Mouse (Mus musculus) heart, embryonic 14.5 days (tissue): ENCODE measurements around the gene Tmem87a. TPM values are rescaled to one million over a fixed set of nuclear protein-coding genes. Genes with fewer than 3 reads are reported as not detected.

Source experiments
- ATAC-seq: fragments of 200-750 bp; cut with Nextera tagmentation; 2 replicates; pipeline ENCODE4 v1.8.0; 2017; ENCODE audit warnings: low read depth, moderate TSS enrichment; ENCODE audit not compliant: insufficient number of reproducible peaks, insufficient read depth, low FRiP score
- H3K27ac ChIP-seq, 2 experiments: fragments of 200-500 bp in 1 of 2; fragments of 300-500 bp in 1 of 2; sonication (generic) in 1 of 2; replicated peaks in 1 of 2; 2 replicates each; pipeline ENCODE4 v1.5.1; 2012 to 2014; ENCODE audit warnings: low read depth in 2 of 2, low read length in 2 of 2, control low read depth in 1 of 2, mild to moderate bottlenecking in 1 of 2, mixed read lengths in 1 of 2; ENCODE audit not compliant: control insufficient read depth in 1 of 2, insufficient read depth in 1 of 2
- H3K27me3 ChIP-seq: fragments of 300-500 bp; sonication (generic); 2 replicates; pipeline ENCODE4 v1.6.1; 2014; ENCODE audit warnings: mild to moderate bottlenecking, low read length, control low read depth; ENCODE audit not compliant: control insufficient read depth, insufficient read depth
- H3K36me3 ChIP-seq: fragments of 300-500 bp; sonication (generic); 2 replicates; pipeline ENCODE4 v1.6.1; 2014; ENCODE audit warnings: mild to moderate bottlenecking, control low read depth, low read length, mixed read lengths; ENCODE audit not compliant: control insufficient read depth, insufficient read depth
- H3K4me1 ChIP-seq, 2 experiments: fragments of 200-500 bp in 1 of 2; fragments of 300-500 bp in 1 of 2; sonication (generic) in 1 of 2; 2 replicates each; pipeline ENCODE4 v1.6.1; 2012 to 2014; ENCODE audit warnings: low read length in 2 of 2, control low read depth in 1 of 2, mixed read lengths in 1 of 2; ENCODE audit not compliant: control insufficient read depth in 2 of 2, insufficient read depth in 2 of 2
- H3K4me2 ChIP-seq: fragments of 300-500 bp; sonication (generic); 2 replicates; pipeline ENCODE4 v1.6.1; 2014; ENCODE audit warnings: mild to moderate bottlenecking, low read length
- H3K4me3 ChIP-seq, 2 experiments: fragments of 200-500 bp in 1 of 2; fragments of 300-500 bp in 1 of 2; sonication (generic) in 1 of 2; 2 replicates each; pipeline ENCODE4 v1.5.1; 2012 to 2014; ENCODE audit warnings: low read length in 2 of 2, mild to moderate bottlenecking in 2 of 2, control low read depth in 1 of 2, low read depth in 1 of 2, moderate library complexity in 1 of 2; ENCODE audit not compliant: control insufficient read depth in 1 of 2, insufficient read depth in 1 of 2
- H3K9ac ChIP-seq: fragments of 300-500 bp; sonication (generic); 2 replicates; pipeline ENCODE4 v1.6.1; 2014; ENCODE audit warnings: mild to moderate bottlenecking, low read length
- H3K9me3 ChIP-seq: fragments of 300-500 bp; sonication (generic); 2 replicates; pipeline ENCODE4 v1.6.1; 2016; ENCODE audit warnings: low read length, control low read depth; ENCODE audit not compliant: control insufficient read depth
- WGBS: fragments of 180-500 bp; shearing (Covaris S2); extraction: QIAGEN DNeasy Blood & Tissue Kit; methylation state at CpG from one replicate; pipeline ENCODE4 v1.1.7; 2014; 5-methylcytosine and 5-hydroxymethylcytosine counted together
- polyA plus RNA-seq: library from polyadenylated mRNA; unstranded; fragments of >200 nt; fragmentation: Nextera tagmentation; extraction: Ambion mirVana; gene quantifications from 2 replicates; pipeline ENCODE4 v1.2.1, GENCODE M21; 2014

The Tmem87a gene
- polyA plus RNA-seq, 1 experiment from 2014 or later, result 9.9 TPM

- no peaks in the 10 kb centered on the region for H3K27me3 ChIP-seq
- no peak overlapping the region for H3K4me3 ChIP-seq
- H3K4me2 ChIP-seq, result no peak overlapping the region
- peaks cover 92% of the 10 kb centered on the region for H3K36me3 ChIP-seq
- ATAC-seq, result no peak
- no peaks in the 10 kb centered on the region for H3K9me3 ChIP-seq
- no peak overlapping the region for H3K9ac ChIP-seq
- no peaks in the 10 kb centered on the region for H3K4me1 ChIP-seq
- H3K27ac ChIP-seq, result no peak overlapping the region
Measured at GRCm38 (mm10) chr2:120392406-120392805, 11.5 kb downstream of the Tmem87a start.

- H3K9ac ChIP-seq, result no peak overlapping the region
- H3K4me2 ChIP-seq, result no peak overlapping the region
- H3K27ac ChIP-seq, result no peak overlapping the region
- H3K27me3 ChIP-seq, result no peaks in the 10 kb centered on the region
- H3K4me3 ChIP-seq, result no peak overlapping the region
- no peaks in the 10 kb centered on the region for H3K9me3 ChIP-seq
- no peak for ATAC-seq
- H3K36me3 ChIP-seq, result peaks cover 86% of the 10 kb centered on the region
- H3K4me1 ChIP-seq, result no peaks in the 10 kb centered on the region
- 74% methylated on average over 1 of the region's 1 CpGs for WGBS
Measured at GRCm38 (mm10) chr2:120390934-120391333, 13.0 kb downstream of the Tmem87a start.

- Histone ChIP-seq H3K9ac (no peak overlapping the region), H3K4me3 (no peak overlapping the region), H3K27me3 (no peaks in the 10 kb centered on the region), H3K36me3 (peaks cover 87% of the 10 kb centered on the region), H3K4me1 (no peaks in the 10 kb centered on the region), H3K27ac (no peak overlapping the region), H3K4me2 (no peak overlapping the region), H3K9me3 (no peaks in the 10 kb centered on the region)
- WGBS, result 67% methylated on average over 3 of the region's 3 CpGs
- no peak for ATAC-seq
Measured at GRCm38 (mm10) chr2:120389376-120389775, 14.5 kb downstream of the Tmem87a start.

GRCm38 (mm10) chr2:120387291-120387690 is 16.6 kb downstream of the Tmem87a start:
- no peak overlapping the region for H3K27ac ChIP-seq
- H3K4me2 ChIP-seq, result no peak overlapping the region
- H3K4me1 ChIP-seq, result no peaks in the 10 kb centered on the region
- H3K9ac ChIP-seq, result no peak overlapping the region
- no peak for ATAC-seq
- no peak overlapping the region for H3K4me3 ChIP-seq
- no peaks in the 10 kb centered on the region for H3K9me3 ChIP-seq
- H3K27me3 ChIP-seq, result no peaks in the 10 kb centered on the region
- 79% methylated on average over 1 of the region's 1 CpGs for WGBS
- peaks cover 87% of the 10 kb centered on the region for H3K36me3 ChIP-seq

GRCm38 (mm10) chr2:120386264-120386663 is 17.6 kb downstream of the Tmem87a start:
- peaks cover 91% of the 10 kb centered on the region for H3K36me3 ChIP-seq
- H3K27ac ChIP-seq, result no peak overlapping the region

GRCm38 (mm10) chr2:120373858-120374257 is 30.1 kb downstream of the Tmem87a start:
- Histone ChIP-seq H3K4me3 (no peak overlapping the region), H3K9ac (no peak overlapping the region), H3K4me2 (no peak overlapping the region), H3K36me3 (peaks cover 90% of the 10 kb centered on the region), H3K27ac (no peak overlapping the region), H3K9me3 (no peaks in the 10 kb centered on the region), H3K27me3 (no peaks in the 10 kb centered on the region), H3K4me1 (no peaks in the 10 kb centered on the region)
- 91% methylated on average over 4 of the region's 4 CpGs for WGBS
- ATAC-seq, result no peak

More at GRCm38 (mm10) chr2:120386264-120386663, 17.6 kb downstream of the Tmem87a start:
- whole genome bisulfite sequencing, result 88% methylated on average over 1 of the region's 1 CpGs
- no peaks in the 10 kb centered on the region for H3K9me3 ChIP-seq
- no peaks in the 10 kb centered on the region for H3K4me1 ChIP-seq
- no peak overlapping the region for H3K4me2 ChIP-seq
- H3K4me3 ChIP-seq, result no peak overlapping the region
- ATAC-seq, result no peak
- H3K27me3 ChIP-seq, result no peaks in the 10 kb centered on the region
- no peak overlapping the region for H3K9ac ChIP-seq

- no peak overlapping the region for H3K9ac ChIP-seq
- H3K4me3 ChIP-seq, result no peak overlapping the region
- no peaks in the 10 kb centered on the region for H3K27me3 ChIP-seq
- H3K4me2 ChIP-seq, result no peak overlapping the region
- ATAC-seq, result no peak
- H3K4me1 ChIP-seq, result no peaks in the 10 kb centered on the region
- no peak overlapping the region for H3K27ac ChIP-seq
- H3K9me3 ChIP-seq, result no peaks in the 10 kb centered on the region
- peaks cover 85% of the 10 kb centered on the region for H3K36me3 ChIP-seq
- 95% methylated on average over 4 of the region's 4 CpGs for WGBS
Measured at GRCm38 (mm10) chr2:120367416-120368207, 36.3 kb downstream of the Tmem87a start.

- no peak for ATAC-seq
- Histone ChIP-seq H3K9ac (no peak overlapping the region), H3K4me3 (no peak overlapping the region), H3K27ac (no peak overlapping the region), H3K27me3 (no peaks in the 10 kb centered on the region), H3K36me3 (peaks cover 85% of the 10 kb centered on the region), H3K4me2 (no peak overlapping the region), H3K9me3 (no peaks in the 10 kb centered on the region), H3K4me1 (no peaks in the 10 kb centered on the region)
- WGBS, result 87% methylated on average over 3 of the region's 3 CpGs
Measured at GRCm38 (mm10) chr2:120366501-120366900, 37.4 kb downstream of the Tmem87a start.
